Mouse (Mus musculus) forebrain, embryonic 14.5 days (tissue): Measurements from ENCODE around the gene Foxg1. TPM values are rescaled to one million over a fixed set of nuclear protein-coding genes. Genes with fewer than 3 reads are reported as not detected.
A peak's percentile ranks its signal among the peaks of the same experiment; 100 is the strongest.

Experiments
- ATAC-seq: fragments of 200-750 bp; cut with Nextera tagmentation; 2 replicates; pipeline ENCODE4 v1.8.0; 2017; ENCODE audit warnings: mild to moderate bottlenecking, moderate library complexity
- DNase-seq: peaks from one replicate; pipeline ENCODE4 v3.0.0-alpha.2; 2015; ENCODE audit warnings: low spot score
- H3K27ac ChIP-seq: fragments of 300-500 bp; sonication (generic); 2 replicates; pipeline ENCODE4 v1.5.1; 2014; ENCODE audit warnings: low read depth, mild to moderate bottlenecking, control low read depth, low read length, moderate library complexity
- H3K27me3 ChIP-seq: fragments of 300-500 bp; sonication (generic); replicated peaks from 2 replicates; pipeline ENCODE4 v1.6.1; 2014; ENCODE audit warnings: low read length, control low read depth, mixed read lengths; ENCODE audit not compliant: control insufficient read depth, insufficient read depth
- H3K36me3 ChIP-seq: fragments of 300-500 bp; sonication (generic); 2 replicates; pipeline ENCODE4 v1.6.1; 2014; ENCODE audit warnings: low read length, control low read depth; ENCODE audit not compliant: control insufficient read depth, insufficient read depth
- H3K4me1 ChIP-seq: fragments of 300-500 bp; sonication (generic); 2 replicates; pipeline ENCODE4 v1.6.1; 2014; ENCODE audit warnings: antibody characterized with exemption, low read length, control low read depth; ENCODE audit not compliant: control insufficient read depth, insufficient read depth
- H3K4me2 ChIP-seq: fragments of 300-500 bp; sonication (generic); 2 replicates; pipeline ENCODE4 v1.6.1; 2014; ENCODE audit warnings: mild to moderate bottlenecking, control low read depth, low read length
- H3K4me3 ChIP-seq: fragments of 300-500 bp; sonication (generic); 2 replicates; pipeline ENCODE4 v1.5.1; 2014; ENCODE audit warnings: low read depth, low read length, control low read depth
- H3K9ac ChIP-seq: fragments of 300-500 bp; sonication (generic); 2 replicates; pipeline ENCODE4 v1.6.1; 2014; ENCODE audit warnings: mild to moderate bottlenecking, low read length, control low read depth, moderate library complexity
- H3K9me3 ChIP-seq: fragments of 300-500 bp; sonication (generic); replicated peaks from 2 replicates; pipeline ENCODE4 v1.6.1; 2016; ENCODE audit warnings: low read length, control low read depth, mixed read lengths; ENCODE audit not compliant: control insufficient read depth
- WGBS: fragments of 180-500 bp; shearing (Covaris S2); extraction: QIAGEN DNeasy Blood & Tissue Kit; methylation state at CpG from one replicate; pipeline ENCODE4 v1.1.7; 2014; 5-methylcytosine and 5-hydroxymethylcytosine counted together
- polyA plus RNA-seq: library from polyadenylated mRNA; unstranded; fragments of >200 nt; fragmentation: Nextera tagmentation; extraction: Ambion mirVana; gene quantifications from 2 replicates; pipeline ENCODE4 v1.2.1, GENCODE M21; 2014

Gene Foxg1
- polyA plus RNA-seq, 1 experiment from 2014 or later, result 72.6 TPM

GRCm38 (mm10) chr12:49376318-49376992, 6.0 kb upstream of the Foxg1 start:
- H3K9ac ChIP-seq, result peak overlapping the region; percentile 100
- H3K4me3 ChIP-seq, result peak overlapping the region; percentile 95
- H3K9me3 ChIP-seq, result no peaks in the 10 kb centered on the region
- peak overlapping the region; percentile 100 for H3K27ac ChIP-seq
- H3K4me2 ChIP-seq, result peak overlapping the region; percentile 64
- WGBS, result under 1% methylated on average over 19 of the region's 19 CpGs
- H3K36me3 ChIP-seq, result no peaks in the 10 kb centered on the region
- 0 out of 2 replicates have a peak, but pooled peaks cover 6% of the 10 kb centered on the region for H3K27me3 ChIP-seq
- DNase-seq (peak; percentile 79), ATAC-seq (no peak; the same call in 1 of the 2 replicates)
- peaks cover 8% of the 10 kb centered on the region; the same call in 1 of the 2 replicates for H3K4me1 ChIP-seq

- Histone ChIP-seq H3K4me2 (peak overlapping the region; percentile 64), H3K27ac (peak overlapping the region; percentile 100), H3K9ac (peak overlapping the region; percentile 100), H3K9me3 (no peaks in the 10 kb centered on the region), H3K4me1 (peaks cover 8% of the 10 kb centered on the region; the same call in 1 of the 2 replicates), H3K27me3 (0 out of 2 replicates have a peak, but pooled peaks cover 6% of the 10 kb centered on the region), H3K36me3 (no peaks in the 10 kb centered on the region), H3K4me3 (peak overlapping the region; percentile 95)
- peak; percentile 90 for DNase-seq
- peak; percentile 45 for ATAC-seq
- under 1% methylated on average over 15 of the region's 15 CpGs for WGBS
Measured at GRCm38 (mm10) chr12:49377281-49377970, 5.0 kb upstream of the Foxg1 start.

DNA sequence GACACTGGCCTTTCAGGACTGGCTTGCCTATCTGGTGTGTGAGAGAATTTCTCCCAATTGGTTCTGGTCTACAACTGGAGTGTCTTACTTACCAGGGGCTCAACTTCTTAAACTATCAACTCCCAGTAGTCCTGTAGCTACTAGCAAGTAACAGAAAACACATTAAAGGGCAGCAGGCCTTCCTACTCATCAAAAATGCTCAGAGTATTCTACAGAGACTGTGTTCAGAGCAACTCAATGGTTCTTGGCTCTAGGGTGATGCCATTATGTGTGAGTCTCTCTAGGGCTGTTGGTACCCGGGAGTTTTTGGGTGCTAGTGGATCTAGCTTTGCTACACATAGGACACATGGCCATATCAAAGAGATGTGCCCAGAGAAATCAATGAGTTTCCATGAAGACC, 3.5 kb upstream of the Foxg1 start:
- 0% methylated on average over 1 of the region's 1 CpGs for WGBS

DNA sequence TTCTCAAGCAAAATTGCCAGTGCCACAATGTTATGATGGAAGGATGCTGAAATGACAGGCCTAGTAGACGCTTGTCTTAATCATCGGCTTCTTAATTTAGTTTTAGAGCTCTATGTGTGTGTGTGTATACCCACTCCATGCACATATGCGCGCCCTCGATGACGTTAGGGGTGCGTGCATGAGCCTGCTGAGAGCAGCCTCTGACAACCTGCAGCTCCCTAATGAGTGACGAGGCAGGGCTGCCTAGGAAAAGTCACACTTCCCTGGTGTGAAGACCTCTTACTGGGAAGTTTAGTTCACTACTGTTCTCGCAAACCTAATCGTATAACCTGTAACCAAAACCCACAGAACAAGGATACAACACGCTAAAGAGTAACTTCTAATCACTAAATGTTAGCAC, 3.0 kb upstream of the Foxg1 start:
- ATAC-seq (no peak), DNase-seq (peak; percentile 87)
- Histone ChIP-seq H3K4me2 (peak overlapping the region; percentile 64), H3K4me1 (no peaks in the 10 kb centered on the region), H3K36me3 (0 out of 2 replicates have a peak, but pooled peaks cover under 1% of the 10 kb centered on the region), H3K9me3 (no peaks in the 10 kb centered on the region), H3K27ac (peak overlapping the region; percentile 100), H3K4me3 (peak overlapping the region; percentile 95), H3K9ac (peak overlapping the region; percentile 100), H3K27me3 (0 out of 2 replicates have a peak, but pooled peaks cover 6% of the 10 kb centered on the region)
- WGBS, result 2% methylated on average over 11 of the region's 11 CpGs

More for the DNA sequence above, 3.5 kb upstream of the Foxg1 start:
- 0 out of 2 replicates have a peak, but pooled peaks cover 6% of the 10 kb centered on the region for H3K27me3 ChIP-seq
- DNase-seq, result peak; percentile 50
- peak overlapping the region; percentile 64 for H3K4me2 ChIP-seq
- peak overlapping the region; percentile 100 for H3K9ac ChIP-seq
- H3K4me1 ChIP-seq, result no peaks in the 10 kb centered on the region
- no peaks in the 10 kb centered on the region for H3K9me3 ChIP-seq
- H3K4me3 ChIP-seq, result peak overlapping the region; percentile 95
- no peak for ATAC-seq
- peak overlapping the region; percentile 100 for H3K27ac ChIP-seq
- H3K36me3 ChIP-seq, result no peaks in the 10 kb centered on the region

GRCm38 (mm10) chr12:49380442-49380841, 2.0 kb upstream of the Foxg1 start:
- Histone ChIP-seq H3K4me3 (peak overlapping the region; percentile 95), H3K9me3 (no peaks in the 10 kb centered on the region), H3K4me1 (no peaks in the 10 kb centered on the region), H3K36me3 (peaks cover 10% of the 10 kb centered on the region), H3K9ac (peak overlapping the region; percentile 100), H3K27me3 (0 out of 2 replicates have a peak, but pooled peaks cover 6% of the 10 kb centered on the region), H3K27ac (peak overlapping the region; percentile 100), H3K4me2 (peak overlapping the region; percentile 64)
- ATAC-seq (no peak), DNase-seq (peak; percentile 80)
- WGBS, result 0% methylated on average over 4 of the region's 4 CpGs

DNA sequence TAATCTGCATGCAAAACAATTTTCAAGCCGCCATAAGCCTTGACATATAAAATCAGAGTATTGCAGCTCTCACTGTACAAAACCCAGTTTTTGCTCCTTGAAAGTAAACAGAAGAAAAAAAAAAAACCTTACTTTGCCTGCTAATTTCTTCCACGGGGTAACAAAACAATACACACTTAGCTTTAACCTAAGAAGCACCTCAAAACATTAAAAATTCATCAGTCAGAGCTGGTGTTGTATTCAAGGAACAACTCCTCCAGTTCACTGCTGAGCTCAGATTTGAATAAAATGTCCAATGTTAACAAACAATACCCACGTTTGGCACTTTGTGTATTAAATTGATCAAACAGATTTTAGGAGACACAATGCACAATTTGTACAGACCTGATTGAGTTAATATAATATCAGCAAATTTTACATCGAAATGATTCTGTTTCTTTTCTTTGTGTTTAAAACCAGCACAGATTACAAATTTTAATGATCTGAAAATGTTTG, 1.4 kb upstream of the Foxg1 start:
- peak overlapping the region; percentile 100 for H3K9ac ChIP-seq
- H3K27ac ChIP-seq, result peak overlapping the region; percentile 100
- no peak for ATAC-seq
- WGBS, result 2% methylated on average over 4 of the region's 4 CpGs
- peaks cover 16% of the 10 kb centered on the region for H3K36me3 ChIP-seq
- no peaks in the 10 kb centered on the region for H3K9me3 ChIP-seq
- 0 out of 2 replicates have a peak, but pooled peaks cover 6% of the 10 kb centered on the region for H3K27me3 ChIP-seq
- peak; percentile 73 for DNase-seq
- H3K4me2 ChIP-seq, result peak overlapping the region; percentile 64
- peak overlapping the region; percentile 95 for H3K4me3 ChIP-seq
- no peaks in the 10 kb centered on the region for H3K4me1 ChIP-seq

- peaks cover 16% of the 10 kb centered on the region for H3K36me3 ChIP-seq
- ATAC-seq (peak; percentile 54), DNase-seq (peak; percentile 95)
- peak overlapping the region; percentile 64 for H3K4me2 ChIP-seq
- no peaks in the 10 kb centered on the region for H3K4me1 ChIP-seq
- peak overlapping the region; percentile 100 for H3K27ac ChIP-seq
- H3K9me3 ChIP-seq, result no peaks in the 10 kb centered on the region
- WGBS, result 0% methylated on average over 19 of the region's 19 CpGs
- H3K9ac ChIP-seq, result peak overlapping the region; percentile 100
- 0 out of 2 replicates have a peak, but pooled peaks cover 6% of the 10 kb centered on the region for H3K27me3 ChIP-seq
- peak overlapping the region; percentile 95 for H3K4me3 ChIP-seq
Measured at GRCm38 (mm10) chr12:49381721-49382365, 617 bp upstream of the Foxg1 start.

GRCm38 (mm10) chr12:49383521-49384133, 1.2 kb downstream of the Foxg1 start:
- peak overlapping the region; percentile 95 for H3K4me3 ChIP-seq
- H3K9ac ChIP-seq, result peak overlapping the region; percentile 100
- under 1% methylated on average over 58 of the region's 67 CpGs for WGBS
- DNase-seq (peak; percentile 98), ATAC-seq (peak; percentile 90)
- no peaks in the 10 kb centered on the region for H3K4me1 ChIP-seq
- peaks cover 16% of the 10 kb centered on the region for H3K36me3 ChIP-seq
- H3K27me3 ChIP-seq, result 0 out of 2 replicates have a peak, but pooled peaks cover 6% of the 10 kb centered on the region
- peak overlapping the region; percentile 100 for H3K27ac ChIP-seq
- peak overlapping the region; percentile 64 for H3K4me2 ChIP-seq
- H3K9me3 ChIP-seq, result no peaks in the 10 kb centered on the region
